Mouse (Mus musculus) stomach, postnatal 0 days (tissue): ENCODE data around the gene Adamts9.

Source experiments
- CTCF ChIP-seq: IDR thresholded peaks from 2 replicates; pipeline ENCODE4 v1.5.1; 2016; ENCODE audit warnings: antibody characterized with exemption, low read depth, mild to moderate bottlenecking, moderate library complexity
- EP300 ChIP-seq: optimal IDR thresholded peaks from 2 replicates; pipeline ENCODE3; 2016; ENCODE audit warnings: antibody characterized with exemption

DNA sequence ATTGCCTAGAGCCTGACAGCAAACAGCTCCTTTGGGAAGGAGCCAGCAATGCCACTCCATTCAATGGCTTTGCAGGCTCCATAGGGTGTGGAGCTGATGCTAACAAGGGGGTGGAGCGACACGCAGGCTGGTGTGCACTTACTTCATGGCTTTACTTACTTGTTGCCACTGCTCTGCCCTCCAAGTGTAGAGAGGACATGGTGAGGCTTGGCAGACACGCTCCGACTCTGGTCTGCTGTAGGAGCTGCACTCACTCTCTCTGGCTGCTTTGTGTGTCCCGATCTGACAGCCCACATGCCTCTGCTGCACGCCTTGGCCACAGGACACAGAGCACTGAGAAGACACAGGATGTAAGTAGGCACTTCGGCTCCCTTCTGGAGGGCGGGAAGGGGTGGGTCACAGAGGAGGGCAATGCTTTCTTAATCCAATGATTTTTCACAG is 127.0 kb downstream of the Adamts9 start, which contains the start of gene A730049H05Rik:
- no peak for TF ChIP-seq CTCF
- TF ChIP-seq EP300: no peak
